Mouse (Mus musculus): Measurements from ENCODE around the gene Tmem231. TPM values are rescaled to one million over a fixed set of nuclear protein-coding genes. Genes with fewer than 3 reads are reported as not detected.

The Tmem231 gene
- polyA plus RNA-seq (2014; fragmentation: Nextera tagmentation; extraction: Ambion mirVana) = 20.1 and 21.9 TPM in 2 replicates

- H3K36me3 ChIP-seq (ENCODE audit: control insufficient read depth, insufficient read depth, low read length) = no peaks in the 10 kb centered on the region
- H3K4me2 ChIP-seq = peak within 1 kb of the TSS; percentile 74
- DNase-seq (ENCODE audit: low spot score, missing footprints) = peak; percentile 98
- peak within 1 kb of the TSS; percentile 73 for H3K4me3 ChIP-seq (ENCODE audit: low read depth, low read length)
- peak; percentile 99 for ATAC-seq (ENCODE audit: low FRiP score)
- peak within 1 kb of the TSS; percentile 58 for H3K27ac ChIP-seq (ENCODE audit: low read depth, low read length)
- no peaks in the 10 kb centered on the region for H3K9me3 ChIP-seq (ENCODE audit: control insufficient read depth, low read length)
- H3K9ac ChIP-seq (ENCODE audit: low read length) = peak within 1 kb of the TSS; percentile 82
- no peaks in the 10 kb centered on the region for H3K27me3 ChIP-seq (ENCODE audit: control insufficient read depth, insufficient read depth, low read length)
- WGBS = under 1% methylated on average over 52 of the region's 53 CpGs
- H3K4me1 ChIP-seq (ENCODE audit: control insufficient read depth, insufficient read depth, low read length) = peaks cover 9% of the 10 kb centered on the region
Observed at GRCm38 (mm10) chr8:111933348-111934076, at the start of gene Tmem231. Tmem231 (minus strand) TSS chr8:111933881.

GRCm38 (mm10) chr8:111982116-111982515 lies 48.4 kb upstream of the Tmem231 start:
- ATAC-seq (ENCODE audit: low FRiP score) (no peak), DNase-seq (ENCODE audit: low spot score, missing footprints) (no peak)
- H3K36me3 ChIP-seq (ENCODE audit: control insufficient read depth, insufficient read depth, low read length) = peaks cover 6% of the 10 kb centered on the region
- H3K9ac ChIP-seq (ENCODE audit: low read length) = no peak overlapping the region
- no peaks in the 10 kb centered on the region for H3K9me3 ChIP-seq (ENCODE audit: control insufficient read depth, low read length)
- H3K27ac ChIP-seq (ENCODE audit: low read depth, low read length) = no peak overlapping the region
- H3K4me1 ChIP-seq (ENCODE audit: control insufficient read depth, insufficient read depth, low read length) = no peaks in the 10 kb centered on the region
- no peaks in the 10 kb centered on the region for H3K27me3 ChIP-seq (ENCODE audit: control insufficient read depth, insufficient read depth, low read length)
- H3K4me3 ChIP-seq (ENCODE audit: low read depth, low read length) = no peak overlapping the region
- no peak overlapping the region for H3K4me2 ChIP-seq
- 78% methylated on average over 7 of the region's 7 CpGs for WGBS

- ATAC-seq (ENCODE audit: low FRiP score) = peak; percentile 67; the same call in 1 of the 2 replicates
- Histone ChIP-seq H3K4me2 (no peak overlapping the region), H3K4me1 (ENCODE audit: control insufficient read depth, insufficient read depth, low read length) (no peaks in the 10 kb centered on the region), H3K27me3 (ENCODE audit: control insufficient read depth, insufficient read depth, low read length) (no peaks in the 10 kb centered on the region), H3K36me3 (ENCODE audit: control insufficient read depth, insufficient read depth, low read length) (peaks cover 12% of the 10 kb centered on the region), H3K9ac (ENCODE audit: low read length) (no peak overlapping the region), H3K4me3 (ENCODE audit: low read depth, low read length) (no peak overlapping the region), H3K27ac (ENCODE audit: low read depth, low read length) (no peak overlapping the region), H3K9me3 (ENCODE audit: control insufficient read depth, low read length) (no peaks in the 10 kb centered on the region)
- no peak for DNase-seq (ENCODE audit: low spot score, missing footprints)
- WGBS = 86% methylated on average over 10 of the region's 10 CpGs
Observed at GRCm38 (mm10) chr8:111978147-111978546, 44.5 kb upstream of the Tmem231 start.

- ATAC-seq (ENCODE audit: low FRiP score) (no peak), DNase-seq (ENCODE audit: low spot score, missing footprints) (no peak)
- no peak overlapping the region for H3K4me2 ChIP-seq
- no peak overlapping the region for H3K9ac ChIP-seq (ENCODE audit: low read length)
- no peak overlapping the region for H3K4me3 ChIP-seq (ENCODE audit: low read depth, low read length)
- H3K4me1 ChIP-seq (ENCODE audit: control insufficient read depth, insufficient read depth, low read length) = no peaks in the 10 kb centered on the region
- H3K27ac ChIP-seq (ENCODE audit: low read depth, low read length) = no peak overlapping the region
- peaks cover 11% of the 10 kb centered on the region for H3K36me3 ChIP-seq (ENCODE audit: control insufficient read depth, insufficient read depth, low read length)
- no peaks in the 10 kb centered on the region for H3K27me3 ChIP-seq (ENCODE audit: control insufficient read depth, insufficient read depth, low read length)
- H3K9me3 ChIP-seq (ENCODE audit: control insufficient read depth, low read length) = no peaks in the 10 kb centered on the region
- 85% methylated on average over 2 of the region's 2 CpGs for WGBS
Observed at GRCm38 (mm10) chr8:111976326-111976725, 42.6 kb upstream of the Tmem231 start.

- no peaks in the 10 kb centered on the region for H3K4me1 ChIP-seq (ENCODE audit: control insufficient read depth, insufficient read depth, low read length)
- peaks cover 11% of the 10 kb centered on the region for H3K36me3 ChIP-seq (ENCODE audit: control insufficient read depth, insufficient read depth, low read length)
- H3K4me2 ChIP-seq = no peak overlapping the region
- H3K9ac ChIP-seq (ENCODE audit: low read length) = no peak overlapping the region
- DNase-seq (ENCODE audit: low spot score, missing footprints) (no peak), ATAC-seq (ENCODE audit: low FRiP score) (no peak)
- no peak overlapping the region for H3K4me3 ChIP-seq (ENCODE audit: low read depth, low read length)
- H3K27ac ChIP-seq (ENCODE audit: low read depth, low read length) = no peak overlapping the region
- no peaks in the 10 kb centered on the region for H3K27me3 ChIP-seq (ENCODE audit: control insufficient read depth, insufficient read depth, low read length)
- H3K9me3 ChIP-seq (ENCODE audit: control insufficient read depth, low read length) = no peaks in the 10 kb centered on the region
- WGBS = 94% methylated on average over 2 of the region's 2 CpGs
Observed at GRCm38 (mm10) chr8:111975706-111976105, 42.0 kb upstream of the Tmem231 start.

GRCm38 (mm10) chr8:111974138-111974537 lies 40.5 kb upstream of the Tmem231 start:
- no peak overlapping the region for H3K27ac ChIP-seq (ENCODE audit: low read depth, low read length)
- DNase-seq (ENCODE audit: low spot score, missing footprints) (no peak), ATAC-seq (ENCODE audit: low FRiP score) (no peak)
- peaks cover 11% of the 10 kb centered on the region for H3K36me3 ChIP-seq (ENCODE audit: control insufficient read depth, insufficient read depth, low read length)
- no peak overlapping the region for H3K4me3 ChIP-seq (ENCODE audit: low read depth, low read length)
- H3K4me2 ChIP-seq = no peak overlapping the region
- 96% methylated on average over 12 of the region's 12 CpGs for WGBS
- H3K27me3 ChIP-seq (ENCODE audit: control insufficient read depth, insufficient read depth, low read length) = no peaks in the 10 kb centered on the region
- no peaks in the 10 kb centered on the region for H3K4me1 ChIP-seq (ENCODE audit: control insufficient read depth, insufficient read depth, low read length)
- no peak overlapping the region for H3K9ac ChIP-seq (ENCODE audit: low read length)
- no peaks in the 10 kb centered on the region for H3K9me3 ChIP-seq (ENCODE audit: control insufficient read depth, low read length)

- no peak overlapping the region for H3K4me3 ChIP-seq (ENCODE audit: low read depth, low read length)
- no peak overlapping the region for H3K4me2 ChIP-seq
- DNase-seq (ENCODE audit: low spot score, missing footprints) = no peak
- no peaks in the 10 kb centered on the region for H3K4me1 ChIP-seq (ENCODE audit: control insufficient read depth, insufficient read depth, low read length)
- H3K36me3 ChIP-seq (ENCODE audit: control insufficient read depth, insufficient read depth, low read length) = peaks cover 4% of the 10 kb centered on the region
- H3K9me3 ChIP-seq (ENCODE audit: control insufficient read depth, low read length) = no peaks in the 10 kb centered on the region
- H3K27me3 ChIP-seq (ENCODE audit: control insufficient read depth, insufficient read depth, low read length) = no peaks in the 10 kb centered on the region
- no peak for ATAC-seq (ENCODE audit: low FRiP score)
- H3K9ac ChIP-seq (ENCODE audit: low read length) = no peak overlapping the region
- WGBS = 22% methylated on average over 5 of the region's 5 CpGs
- H3K27ac ChIP-seq (ENCODE audit: low read depth, low read length) = no peak overlapping the region
Observed at GRCm38 (mm10) chr8:111968991-111969390, 35.3 kb upstream of the Tmem231 start.

- WGBS = 83% methylated on average over 10 of the region's 10 CpGs
Observed at GRCm38 (mm10) chr8:111968541-111968940, 34.9 kb upstream of the Tmem231 start.

GRCm38 (mm10) chr8:111967246-111967870 lies 33.7 kb upstream of the Tmem231 start:
- H3K9me3 ChIP-seq (ENCODE audit: control insufficient read depth, low read length) = no peaks in the 10 kb centered on the region
- no peaks in the 10 kb centered on the region for H3K36me3 ChIP-seq (ENCODE audit: control insufficient read depth, insufficient read depth, low read length)
- H3K27me3 ChIP-seq (ENCODE audit: control insufficient read depth, insufficient read depth, low read length) = no peaks in the 10 kb centered on the region
- H3K27ac ChIP-seq (ENCODE audit: low read depth, low read length) = no peak overlapping the region
- ATAC-seq (ENCODE audit: low FRiP score) (no peak), DNase-seq (ENCODE audit: low spot score, missing footprints) (no peak)
- no peaks in the 10 kb centered on the region for H3K4me1 ChIP-seq (ENCODE audit: control insufficient read depth, insufficient read depth, low read length)
- no peak overlapping the region for H3K9ac ChIP-seq (ENCODE audit: low read length)
- no peak overlapping the region for H3K4me2 ChIP-seq
- WGBS = 88% methylated on average over 5 of the region's 5 CpGs
- H3K4me3 ChIP-seq (ENCODE audit: low read depth, low read length) = no peak overlapping the region

More at GRCm38 (mm10) chr8:111968541-111968940, 34.9 kb upstream of the Tmem231 start:
- Histone ChIP-seq H3K27ac (ENCODE audit: low read depth, low read length) (no peak overlapping the region), H3K9ac (ENCODE audit: low read length) (no peak overlapping the region), H3K4me2 (no peak overlapping the region), H3K4me1 (ENCODE audit: control insufficient read depth, insufficient read depth, low read length) (no peaks in the 10 kb centered on the region), H3K4me3 (ENCODE audit: low read depth, low read length) (no peak overlapping the region), H3K27me3 (ENCODE audit: control insufficient read depth, insufficient read depth, low read length) (no peaks in the 10 kb centered on the region), H3K36me3 (ENCODE audit: control insufficient read depth, insufficient read depth, low read length) (peaks cover 4% of the 10 kb centered on the region; the same call in 1 of the 2 replicates), H3K9me3 (ENCODE audit: control insufficient read depth, low read length) (no peaks in the 10 kb centered on the region)
- no peak for ATAC-seq (ENCODE audit: low FRiP score)
- DNase-seq (ENCODE audit: low spot score, missing footprints) = no peak
